Mouse (Mus musculus) heart, postnatal 0 days (tissue): Measurements from ENCODE around the gene Kcnn3. TPM values are rescaled to one million over a fixed set of nuclear protein-coding genes. Genes with fewer than 3 reads are reported as not detected.

Experiments
- ATAC-seq: fragments of 200-750 bp; cut with Nextera tagmentation; 2 replicates; pipeline ENCODE4 v1.8.0; 2017; ENCODE audit warnings: low read depth, moderate number of reproducible peaks, moderate library complexity; ENCODE audit not compliant: insufficient read depth
- DNase-seq: peaks from one replicate; pipeline ENCODE4 v3.0.0-alpha.2; 2016; ENCODE audit warnings: low spot score
- H3K27ac ChIP-seq: fragments of 300-500 bp; sonication (generic); 2 replicates; pipeline ENCODE4 v1.5.1; 2014; ENCODE audit warnings: low read depth, mild to moderate bottlenecking
- H3K27me3 ChIP-seq: fragments of 300-500 bp; sonication (generic); 2 replicates; pipeline ENCODE4 v1.6.1; 2014; ENCODE audit warnings: low read length, mixed read lengths; ENCODE audit not compliant: control insufficient read depth, insufficient read depth
- H3K36me3 ChIP-seq: fragments of 300-500 bp; sonication (generic); replicated peaks from 2 replicates; pipeline ENCODE4 v1.6.1; 2014; ENCODE audit warnings: low read length, mixed read lengths; ENCODE audit not compliant: control insufficient read depth, insufficient read depth
- H3K4me1 ChIP-seq: fragments of 300-500 bp; sonication (generic); 2 replicates; pipeline ENCODE4 v1.6.1; 2014; ENCODE audit warnings: antibody characterized with exemption; ENCODE audit not compliant: control insufficient read depth, insufficient read depth
- H3K4me2 ChIP-seq: fragments of 300-500 bp; sonication (generic); 2 replicates; pipeline ENCODE4 v1.6.1; 2014; ENCODE audit warnings: low read depth, mild to moderate bottlenecking, low read length, moderate library complexity
- H3K4me3 ChIP-seq: fragments of 300-500 bp; sonication (generic); 2 replicates; pipeline ENCODE4 v1.5.1; 2014; ENCODE audit warnings: low read depth, low read length
- H3K9ac ChIP-seq: fragments of 300-500 bp; sonication (generic); replicated peaks from 2 replicates; pipeline ENCODE4 v1.6.1; 2014; ENCODE audit warnings: low read depth, low read length, mixed read lengths
- H3K9me3 ChIP-seq: fragments of 300-500 bp; sonication (generic); replicated peaks from 2 replicates; pipeline ENCODE4 v1.6.1; 2016; ENCODE audit warnings: low read length; ENCODE audit not compliant: control insufficient read depth
- CTCF ChIP-seq: IDR thresholded peaks from 2 replicates; pipeline ENCODE4 v1.5.1; 2016; ENCODE audit warnings: antibody characterized with exemption, control low read depth, low read depth
- EP300 ChIP-seq: IDR thresholded peaks from 2 replicates; pipeline ENCODE4 v1.6.1; 2016; ENCODE audit warnings: antibody characterized with exemption, low read depth
- whole genome bisulfite sequencing: fragments of 180-500 bp; shearing (Covaris S2); extraction: QIAGEN DNeasy Blood & Tissue Kit; methylation state at CpG from one replicate; pipeline ENCODE4 v1.1.7; 2014; 5-methylcytosine and 5-hydroxymethylcytosine counted together
- polyA plus RNA-seq: library from polyadenylated mRNA; unstranded; fragments of >200 nt; fragmentation: Nextera tagmentation; extraction: Ambion mirVana; gene quantifications from 2 replicates; pipeline ENCODE4 v1.2.1, GENCODE M21; 2015
- total RNA-seq: library from RNA; depleted of rRNA; stranded (reverse); fragments of >200 nt; gene quantifications from 2 replicates; pipeline ENCODE4 v1.2.3, GENCODE M21; 2014; ENCODE audit warnings: low replicate concordance

The Kcnn3 gene
- total and polyA plus RNA-seq, 2 experiments from 2014 or later = 1.5 to 4.7 TPM

DNA sequence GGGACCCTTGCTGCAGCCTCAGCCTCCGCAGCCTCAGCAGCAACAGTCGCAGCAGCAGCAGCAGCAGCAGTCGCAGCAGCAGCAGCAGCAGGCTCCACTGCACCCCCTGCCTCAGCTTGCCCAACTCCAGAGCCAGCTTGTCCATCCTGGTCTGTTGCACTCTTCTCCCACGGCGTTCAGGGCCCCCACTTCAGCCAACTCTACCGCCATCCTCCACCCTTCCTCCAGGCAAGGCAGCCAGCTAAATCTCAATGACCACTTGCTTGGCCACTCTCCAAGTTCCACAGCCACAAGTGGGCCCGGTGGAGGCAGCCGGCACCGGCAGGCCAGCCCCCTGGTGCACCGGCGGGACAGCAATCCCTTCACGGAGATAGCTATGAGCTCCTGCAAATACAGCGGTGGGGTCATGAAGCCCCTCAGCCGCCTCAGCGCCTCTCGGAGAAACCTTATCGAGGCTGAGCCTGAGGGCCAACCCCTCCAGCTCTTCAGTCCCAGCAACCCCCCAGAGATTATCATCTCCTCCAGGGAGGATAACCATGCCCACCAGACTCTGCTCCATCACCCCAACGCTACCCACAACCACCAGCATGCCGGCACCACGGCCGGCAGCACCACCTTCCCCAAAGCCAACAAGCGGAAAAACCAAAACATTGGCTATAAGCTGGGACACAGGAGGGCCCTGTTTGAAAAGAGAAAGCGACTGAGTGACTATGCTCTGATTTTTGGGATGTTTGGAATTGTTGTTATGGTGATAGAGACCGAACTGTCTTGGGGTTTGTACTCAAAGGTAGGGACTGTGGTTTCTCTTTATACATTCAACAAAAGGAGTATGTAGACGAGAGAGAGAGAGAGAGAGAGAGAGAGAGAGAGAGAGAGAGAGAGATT, 896 bp downstream of the Kcnn3 start:
- Histone ChIP-seq H3K36me3 (no peaks in the 10 kb centered on the region), H3K27ac (no peak overlapping the region), H3K4me1 (peaks cover 15% of the 10 kb centered on the region), H3K9me3 (peaks cover 8% of the 10 kb centered on the region; the same call in 1 of the 2 replicates), H3K4me3 (peak overlapping the region; percentile 45), H3K4me2 (peak overlapping the region; percentile 72), H3K9ac (peak overlapping the region; percentile 5; the same call in 1 of the 2 replicates), H3K27me3 (peaks cover 61% of the 10 kb centered on the region)
- ATAC-seq = 0 out of 2 replicates have a peak, but pooled peaks have one; percentile 4
- TF ChIP-seq EP300 = no peak
- no peak for TF ChIP-seq CTCF
- WGBS = 5% methylated on average over 25 of the region's 25 CpGs
- peak; percentile 57 for DNase-seq

DNA sequence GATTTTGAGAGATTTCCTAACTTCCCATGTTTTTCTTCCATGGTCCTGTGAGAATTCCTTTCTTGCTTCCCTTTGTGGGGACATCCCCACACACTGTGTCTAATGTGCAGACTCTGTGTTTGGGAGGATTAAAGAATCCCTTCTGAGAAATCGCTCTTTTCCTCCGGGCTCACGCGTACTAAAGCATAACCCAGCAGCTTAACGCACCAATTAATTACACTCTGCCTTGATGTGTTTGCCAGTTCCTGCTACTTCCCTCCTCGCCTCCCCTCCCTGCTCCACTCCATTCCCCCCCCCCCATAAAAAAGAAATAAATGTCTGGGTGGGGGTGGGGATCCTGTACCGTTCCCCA, 1.5 kb downstream of the Kcnn3 start:
- Histone ChIP-seq H3K4me3 (peak overlapping the region; percentile 45), H3K27ac (no peak overlapping the region), H3K27me3 (peaks cover 61% of the 10 kb centered on the region), H3K9ac (no peak overlapping the region), H3K4me2 (peak overlapping the region; percentile 72), H3K36me3 (no peaks in the 10 kb centered on the region), H3K9me3 (peaks cover 6% of the 10 kb centered on the region; the same call in 1 of the 2 replicates), H3K4me1 (peaks cover 15% of the 10 kb centered on the region)
- ATAC-seq (no peak), DNase-seq (no peak)
- WGBS = 25% methylated on average over 7 of the region's 7 CpGs
- no peak for TF ChIP-seq EP300
- TF ChIP-seq CTCF = no peak

- Histone ChIP-seq H3K27ac (no peak overlapping the region), H3K4me1 (peaks cover 15% of the 10 kb centered on the region), H3K27me3 (peaks cover 61% of the 10 kb centered on the region), H3K9me3 (no peaks in the 10 kb centered on the region), H3K9ac (no peak overlapping the region), H3K36me3 (no peaks in the 10 kb centered on the region), H3K4me3 (peak overlapping the region; percentile 45), H3K4me2 (peak overlapping the region; percentile 72; the same call in 1 of the 2 replicates)
- ATAC-seq = no peak
- no peak for DNase-seq
- no peak for TF ChIP-seq CTCF
- TF ChIP-seq EP300 = no peak
- 25% methylated on average over 6 of the region's 6 CpGs for WGBS
These were observed 2.6 kb downstream of the Kcnn3 start for GRCm38 (mm10) chr3:89522450-89523128.

- WGBS = 63% methylated on average over 17 of the region's 17 CpGs
- H3K4me2 ChIP-seq = no peak overlapping the region
- no peak overlapping the region for H3K4me3 ChIP-seq
- ATAC-seq (no peak), DNase-seq (no peak)
- no peaks in the 10 kb centered on the region for H3K4me1 ChIP-seq
- TF ChIP-seq CTCF (no peak), EP300 (no peak)
- no peak overlapping the region for H3K9ac ChIP-seq
- no peaks in the 10 kb centered on the region for H3K9me3 ChIP-seq
- H3K27me3 ChIP-seq = peaks cover 42% of the 10 kb centered on the region
- no peaks in the 10 kb centered on the region for H3K36me3 ChIP-seq
- H3K27ac ChIP-seq = no peak overlapping the region
These were observed 6.5 kb downstream of the Kcnn3 start for GRCm38 (mm10) chr3:89526298-89527090.

DNA sequence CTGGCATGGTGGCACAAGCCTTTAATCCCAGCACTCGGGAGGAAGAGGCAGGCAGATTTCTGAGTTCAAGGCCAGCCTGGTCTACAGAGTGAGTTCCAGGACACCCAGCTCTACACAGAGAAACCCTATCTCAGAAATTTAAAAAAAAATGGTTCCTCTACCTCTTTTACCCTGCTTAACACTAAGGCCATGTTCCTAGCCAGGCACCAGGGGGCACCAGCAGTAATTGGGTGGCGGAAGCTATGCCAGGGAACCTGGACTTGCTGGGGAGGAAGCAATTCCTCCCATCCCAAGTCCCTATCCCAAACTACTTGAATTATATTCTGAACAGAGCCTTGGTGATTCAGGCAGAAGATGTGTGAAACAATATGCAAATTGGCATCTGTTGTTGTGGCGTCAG, 9.8 kb downstream of the Kcnn3 start:
- DNase-seq = no peak
- TF ChIP-seq CTCF = peak; percentile 40
- TF ChIP-seq EP300 = no peak
- Histone ChIP-seq H3K4me2 (no peak overlapping the region), H3K4me3 (no peak overlapping the region), H3K36me3 (no peaks in the 10 kb centered on the region), H3K27me3 (peaks cover 25% of the 10 kb centered on the region), H3K9ac (no peak overlapping the region), H3K4me1 (peaks cover 7% of the 10 kb centered on the region), H3K9me3 (no peaks in the 10 kb centered on the region), H3K27ac (no peak overlapping the region)
- WGBS = 85% methylated on average over 3 of the region's 3 CpGs
- no peak for ATAC-seq
